Mouse (Mus musculus) left cerebral cortex, postnatal 4 days (tissue): ENCODE measurements around the gene E330009J07Rik. TPM values are rescaled to one million over a fixed set of nuclear protein-coding genes. Genes with fewer than 3 reads are reported as not detected.
A peak's percentile ranks its signal among the peaks of the same experiment; 100 is the strongest.

Experiments used
- DNase-seq: peaks from one replicate; pipeline ENCODE4 v3.0.0-alpha.2; 2022
- intact Hi-C: fragments of 180-260 bp; cut with DNase I; formaldehyde crosslinking; loops from one replicate; pipeline ENCODE4 v1.15.1; 2025
- total RNA-seq, 2 experiments: library from RNA; stranded (reverse); gene quantifications; 2 replicates each; pipeline ENCODE4 v1.2.3; 2021

Gene E330009J07Rik
- total RNA-seq, 2 experiments from 2014 or later = 26.5 to 27.7 TPM

DNA sequence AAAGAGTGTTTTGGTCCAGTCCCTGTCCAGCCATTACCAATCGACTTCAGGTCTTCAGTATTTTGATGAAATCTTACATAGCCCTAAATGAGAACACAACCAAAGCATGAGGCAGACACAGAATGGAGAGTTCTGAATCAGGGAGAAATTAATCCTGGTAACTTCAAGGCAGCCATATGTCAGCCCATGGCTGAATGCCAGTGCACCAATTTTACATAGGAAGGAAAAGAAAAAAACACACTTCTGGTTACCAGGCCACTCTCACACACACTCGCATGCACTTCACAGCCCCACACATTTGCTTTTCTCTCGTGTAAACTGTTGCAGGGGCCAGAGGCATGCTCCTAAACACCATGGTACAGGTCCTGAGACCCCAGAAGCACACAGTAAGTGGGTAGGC is 5.1 kb downstream of the E330009J07Rik start:
- intact Hi-C loops = no loop called here
- DNase-seq = peak; percentile 38

DNA sequence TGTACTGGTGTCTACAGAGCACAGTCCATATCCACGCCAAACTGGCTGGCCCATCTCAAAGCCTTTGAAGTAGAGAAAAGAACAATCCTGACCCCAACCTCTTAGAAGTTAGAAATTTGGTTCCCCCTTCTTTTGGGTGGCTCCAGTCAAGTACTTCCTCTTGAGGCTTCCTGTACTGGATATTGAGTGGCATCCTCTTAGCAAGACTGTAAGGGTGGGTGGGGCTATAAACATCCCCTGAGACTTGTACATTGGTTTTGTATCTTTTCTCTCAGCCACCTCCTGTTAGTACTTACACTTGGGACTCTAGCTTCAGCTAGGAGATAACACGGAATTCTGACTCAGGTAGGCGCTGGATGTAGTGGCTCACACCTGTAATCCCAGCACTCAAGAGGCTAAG is 5.7 kb downstream of the E330009J07Rik start:
- intact Hi-C loops = no loop called here

DNA sequence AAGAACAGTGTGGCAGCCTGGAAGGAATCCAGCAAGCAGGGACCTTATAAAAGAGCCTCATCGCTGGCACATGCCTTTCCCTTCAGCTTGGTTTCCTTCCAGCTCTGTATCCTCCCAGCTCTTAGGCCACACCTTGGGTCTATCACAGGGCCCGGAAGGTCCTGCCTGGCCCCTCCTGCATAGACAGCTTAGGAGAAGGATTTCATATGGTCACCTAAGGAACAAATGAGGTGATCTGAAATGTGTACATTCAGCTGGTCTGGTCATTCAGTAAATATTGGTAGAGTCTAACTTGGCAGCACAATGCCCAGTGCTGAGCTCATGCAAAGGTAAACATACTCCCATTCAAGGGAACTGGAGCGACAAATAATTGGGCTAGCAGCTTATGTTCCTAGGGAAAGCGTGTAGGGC is 6.4 kb downstream of the E330009J07Rik start:
- intact Hi-C loops = no loop called here
- peak; percentile 49 for DNase-seq

More for the DNA sequence above, 5.7 kb downstream of the E330009J07Rik start:
- no peak for DNase-seq

DNA sequence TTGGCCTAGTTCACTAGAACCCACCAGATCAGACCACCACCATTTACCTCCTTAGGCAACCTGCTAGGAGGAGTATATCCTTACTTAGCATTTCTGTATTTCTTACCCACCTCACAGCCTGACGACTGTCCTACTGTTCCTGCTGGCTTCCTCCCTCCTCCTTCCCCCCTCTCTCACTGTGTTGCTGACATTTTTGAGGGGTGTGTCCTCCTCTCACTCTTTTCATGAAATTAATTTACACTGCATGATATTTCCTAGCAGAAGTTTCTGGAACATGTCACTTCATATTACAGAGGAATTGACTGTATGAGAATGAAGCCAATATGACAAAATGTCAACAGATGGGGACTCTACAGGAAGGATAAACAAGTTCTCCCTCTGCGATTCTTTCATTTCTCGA is 7.2 kb downstream of the E330009J07Rik start:
- intact Hi-C loops = no loop called here
- DNase-seq = no peak

DNA sequence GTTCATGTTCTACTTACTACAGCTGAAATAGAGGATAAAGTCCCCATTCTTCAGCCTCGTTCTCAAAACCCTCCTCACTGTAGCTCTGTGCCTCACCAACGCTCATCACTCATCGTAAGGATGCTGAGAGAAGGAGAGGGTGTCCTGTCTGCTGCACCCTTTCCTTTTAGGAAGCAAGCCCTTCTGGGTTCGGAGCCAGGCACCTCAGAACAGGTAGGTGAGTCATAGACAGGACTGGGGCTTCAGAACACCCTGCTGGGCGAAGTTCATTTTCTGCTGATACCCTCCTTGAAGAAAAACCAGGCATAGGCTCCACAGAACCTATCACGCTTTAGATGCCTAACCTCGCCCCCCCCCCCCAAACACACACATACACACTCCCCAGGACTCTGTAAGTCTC is 8.5 kb downstream of the E330009J07Rik start:
- intact Hi-C loops = no loop called here
- no peak for DNase-seq

GRCm38 (mm10) chr6:40423774-40424173 is 12.2 kb downstream of the E330009J07Rik start:
- intact Hi-C loops = no loop called here
- peak; percentile 58 for DNase-seq

- no peak for DNase-seq
- intact Hi-C loops = no loop called here
Observed at GRCm38 (mm10) chr6:40423013-40423412, 12.9 kb downstream of the E330009J07Rik start.

DNA sequence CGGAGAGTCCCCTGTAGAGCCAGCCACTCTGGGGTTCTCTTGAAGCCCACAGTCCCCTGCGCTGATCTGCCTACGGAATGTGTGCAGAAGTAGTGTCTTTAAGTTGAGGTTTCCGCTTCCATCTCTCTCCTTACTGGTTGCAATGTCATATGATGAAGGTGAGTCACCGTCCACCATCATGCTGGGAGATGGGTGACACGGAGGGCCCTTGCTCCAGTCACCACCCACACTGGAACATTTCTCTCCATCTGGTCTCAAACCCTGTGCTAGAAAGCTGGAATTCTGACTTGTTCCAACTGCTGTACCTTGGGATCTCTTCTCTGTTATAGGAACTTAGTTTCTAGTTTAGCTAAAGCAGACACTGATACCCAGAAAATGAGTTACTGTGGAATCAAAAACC is 14.8 kb downstream of the E330009J07Rik start:
- DNase-seq = no peak
- intact Hi-C loops = no loop called here

DNA sequence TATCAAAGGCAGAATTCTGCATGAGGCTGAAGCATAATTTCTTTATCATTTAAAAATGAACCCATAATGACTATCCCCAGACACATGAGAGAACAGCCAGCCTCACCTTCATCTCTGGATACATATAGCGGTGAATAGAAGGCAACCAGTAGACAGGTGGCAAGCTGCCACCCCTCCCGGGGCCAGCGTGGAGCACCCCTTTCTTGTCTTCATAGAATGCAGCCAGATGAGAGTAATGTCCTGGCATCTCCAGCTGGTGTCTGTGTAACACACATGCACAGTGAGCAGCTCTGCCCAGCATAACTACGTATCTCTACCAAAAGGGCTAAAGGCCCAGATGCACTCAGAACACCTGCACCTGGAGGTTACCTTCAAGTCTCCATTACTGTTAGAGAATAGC is 17.5 kb downstream of the E330009J07Rik start:
- peak; percentile 51 for DNase-seq

GRCm38 (mm10) chr6:40415799-40416198 is 20.1 kb downstream of the E330009J07Rik start:
- DNase-seq = no peak
- intact Hi-C loops = no loop called here

More for the DNA sequence above, 17.5 kb downstream of the E330009J07Rik start:
- intact Hi-C loops = no loop called here

DNA sequence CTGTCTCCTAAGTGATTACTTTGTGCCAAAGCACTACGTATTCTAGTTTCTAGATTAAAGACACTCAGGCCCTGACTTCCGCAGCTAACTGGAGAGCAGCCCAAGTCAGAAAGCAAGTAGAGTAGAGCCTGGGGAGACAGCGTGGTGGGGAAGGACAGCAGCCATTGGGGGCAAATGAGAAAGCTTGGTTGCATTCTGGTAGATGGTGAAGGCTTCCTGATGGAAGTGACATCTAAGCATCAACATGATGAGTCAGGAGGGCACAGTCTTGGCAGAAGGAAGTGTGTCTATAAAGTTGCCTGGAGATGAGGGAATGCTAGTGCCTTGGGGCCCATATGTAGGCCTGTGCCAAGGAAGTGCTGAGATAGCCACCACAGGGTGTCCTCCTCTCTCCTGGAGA is 22.4 kb downstream of the E330009J07Rik start:
- no peak for DNase-seq
- intact Hi-C loops = no loop called here

GRCm38 (mm10) chr6:40413046-40413445 is 22.9 kb downstream of the E330009J07Rik start:
- no peak for DNase-seq
- intact Hi-C loops = no loop called here

GRCm38 (mm10) chr6:40411085-40411484 is 24.9 kb downstream of the E330009J07Rik start:
- intact Hi-C loops = no loop called here
- no peak for DNase-seq

DNA sequence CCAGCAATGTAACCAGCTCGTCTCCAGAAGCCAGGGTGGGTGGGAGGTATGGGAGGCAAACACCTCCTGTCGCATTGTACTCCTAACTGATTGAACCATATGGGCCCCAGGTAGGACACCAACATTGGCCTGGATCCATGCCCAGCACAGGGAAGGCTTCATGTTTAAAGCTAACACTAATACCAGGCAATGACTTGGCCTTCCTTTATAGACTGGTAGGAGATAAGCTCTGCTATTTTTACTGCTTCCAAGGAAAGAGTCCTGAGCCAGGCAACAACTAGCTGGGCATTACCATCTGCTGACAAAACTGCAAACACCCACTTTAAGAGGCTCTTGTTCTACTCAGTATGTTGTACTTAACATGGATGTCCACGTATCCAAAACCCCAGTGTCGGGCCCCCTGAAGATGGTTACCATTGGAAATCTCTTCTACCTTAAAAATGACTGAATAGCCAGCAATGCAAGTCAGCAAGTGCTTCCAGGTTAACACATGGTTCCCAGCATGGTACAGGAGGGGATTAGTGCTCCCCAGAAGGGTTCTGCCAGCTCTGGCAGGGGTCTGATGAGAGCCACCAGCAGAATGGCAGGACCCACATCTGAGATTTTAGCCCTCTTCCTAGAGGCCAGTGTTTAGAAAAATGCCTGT is 32.2 kb downstream of the E330009J07Rik start:
- DNase-seq = peak; percentile 38

GRCm38 (mm10) chr6:40402031-40402430 is 33.9 kb downstream of the E330009J07Rik start:
- DNase-seq = no peak
- intact Hi-C loops = no loop called here

More for the DNA sequence above, 32.2 kb downstream of the E330009J07Rik start:
- intact Hi-C loops = no loop called here

- intact Hi-C loops = loop anchor here (5.0 to 10.0 kb wide), 2 partner anchors 521 to 798 kb away; partner anchors contain the start of genes Ndufb2 and Tmem178b
- peak; percentile 82 for DNase-seq
Observed at GRCm38 (mm10) chr6:40393213-40393612, 42.7 kb downstream of the E330009J07Rik start.

- intact Hi-C loops = loop anchor here (5.0 to 10.0 kb wide), 2 partner anchors 519 to 796 kb away; partner anchors contain the start of genes Ndufb2 and Tmem178b
- DNase-seq = no peak
Observed at GRCm38 (mm10) chr6:40390975-40391374, 45.0 kb downstream of the E330009J07Rik start.

- DNase-seq = no peak
- intact Hi-C loops = loop anchor here (10.0 kb wide), 1 partner anchor 154 kb away; no protein-coding TSS in a partner anchor
Observed at GRCm38 (mm10) chr6:40388660-40389059, 47.3 kb downstream of the E330009J07Rik start.

DNA sequence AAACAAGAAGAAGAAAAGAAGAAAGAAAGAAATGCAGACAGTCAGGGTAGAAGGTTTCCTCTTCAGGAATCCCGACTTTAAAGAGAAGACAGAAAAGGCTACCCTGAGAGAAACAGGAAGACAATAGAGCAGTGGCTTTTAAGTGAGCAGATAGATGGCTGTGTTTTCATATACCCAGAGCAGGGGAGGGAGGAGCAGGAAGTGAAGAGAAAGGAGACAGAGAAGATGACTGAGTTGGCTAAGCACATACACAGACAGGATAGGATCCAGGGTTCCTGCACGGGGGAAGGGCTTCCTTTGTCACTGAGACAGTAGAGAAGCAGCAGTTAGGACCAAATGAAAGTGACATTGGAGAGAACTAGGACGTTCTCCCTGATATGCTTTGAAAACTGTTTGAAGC is 50.3 kb downstream of the E330009J07Rik start:
- intact Hi-C loops = loop anchor here (10.0 kb wide), 1 partner anchor 151 kb away; no protein-coding TSS in a partner anchor
- no peak for DNase-seq

GRCm38 (mm10) chr6:40381908-40382307 is 54.0 kb downstream of the E330009J07Rik start:
- intact Hi-C loops = loop anchor here (10.0 kb wide), 1 partner anchor 147 kb away; no protein-coding TSS in a partner anchor
- no peak for DNase-seq

DNA sequence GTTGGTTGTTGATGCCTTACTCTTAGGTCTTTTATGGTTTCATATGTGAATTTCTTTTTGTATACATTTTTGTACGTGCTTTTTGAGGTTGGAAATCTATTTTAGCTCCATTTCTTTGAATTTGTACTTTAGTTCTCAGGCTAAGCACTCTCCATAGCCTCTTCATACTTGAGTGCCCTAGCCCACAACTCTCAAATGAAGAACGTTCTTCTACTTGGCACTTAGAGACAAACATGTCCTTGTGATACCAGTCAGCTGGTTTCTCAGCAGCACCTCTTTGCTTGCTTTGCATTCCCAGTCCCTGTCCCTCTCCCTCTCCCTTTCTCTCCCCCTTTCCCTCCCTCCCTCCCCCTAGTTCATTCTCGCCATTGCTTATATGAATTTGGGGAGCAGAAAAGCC is 55.8 kb downstream of the E330009J07Rik start:
- intact Hi-C loops = loop anchor here (10.0 kb wide), 1 partner anchor 145 kb away; no protein-coding TSS in a partner anchor
- DNase-seq = no peak

DNA sequence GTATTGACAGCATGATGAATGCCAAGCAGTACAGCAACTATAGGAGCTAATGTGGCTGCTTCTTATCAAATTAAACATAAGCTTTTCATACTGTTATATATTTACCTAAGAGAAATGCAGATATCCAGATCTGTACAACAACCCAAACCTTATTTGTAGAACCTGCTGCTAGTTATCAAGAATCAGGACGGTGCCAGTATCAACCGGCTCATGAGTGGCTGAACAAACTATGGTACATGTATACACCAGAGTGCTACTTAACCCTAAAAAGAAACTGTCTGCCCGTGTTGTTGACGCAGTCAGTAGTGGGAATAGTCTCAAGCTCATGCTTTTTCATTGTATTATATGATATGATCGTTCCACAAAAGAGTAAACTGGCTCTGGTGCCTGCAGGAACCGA is 64.9 kb downstream of the E330009J07Rik start:
- intact Hi-C loops = no loop called here
- no peak for DNase-seq
